Mouse (Mus musculus) cerebellum, adult 11-12 months (tissue): ENCODE data around the gene Cfap299.

Experiments
- DNase-seq: peaks from one replicate; pipeline ENCODE4 v3.0.0; 2022

Cfap299 gene

GRCm38 (mm10) chr5:98651049-98651448, 321.9 kb downstream of the Cfap299 start:
- DNase-seq, result no peak

GRCm38 (mm10) chr5:98688254-98688653, 359.1 kb downstream of the Cfap299 start:
- DNase-seq, result no peak

GRCm38 (mm10) chr5:98692070-98692469, 363.0 kb downstream of the Cfap299 start:
- DNase-seq, result no peak

GRCm38 (mm10) chr5:98696336-98696735, 367.2 kb downstream of the Cfap299 start:
- DNase-seq, result no peak

- DNase-seq, result no peak
Measured at GRCm38 (mm10) chr5:98703963-98704362, 374.9 kb downstream of the Cfap299 start.

GRCm38 (mm10) chr5:98706597-98706996, 377.5 kb downstream of the Cfap299 start:
- DNase-seq, result no peak

GRCm38 (mm10) chr5:98715392-98715791, 386.3 kb downstream of the Cfap299 start:
- no peak for DNase-seq

GRCm38 (mm10) chr5:98732157-98733009, 403.3 kb downstream of the Cfap299 start:
- no peak for DNase-seq

- DNase-seq, result no peak
Measured at GRCm38 (mm10) chr5:98733010-98733399, 403.9 kb downstream of the Cfap299 start.

GRCm38 (mm10) chr5:98761858-98762652, 433.0 kb downstream of the Cfap299 start:
- DNase-seq, result no peak

- DNase-seq, result no peak
Measured at GRCm38 (mm10) chr5:98778588-98778987, 449.5 kb downstream of the Cfap299 start.

GRCm38 (mm10) chr5:98782066-98782465, 453.0 kb downstream of the Cfap299 start:
- no peak for DNase-seq

- DNase-seq, result no peak
Measured at GRCm38 (mm10) chr5:98787735-98788134, 458.6 kb downstream of the Cfap299 start.

- no peak for DNase-seq
Measured at GRCm38 (mm10) chr5:98788568-98788967, 459.5 kb downstream of the Cfap299 start.

- DNase-seq, result no peak
Measured at GRCm38 (mm10) chr5:98790894-98791607, 461.9 kb downstream of the Cfap299 start.

- DNase-seq, result no peak
Measured at GRCm38 (mm10) chr5:98801495-98801894, 472.4 kb downstream of the Cfap299 start.

GRCm38 (mm10) chr5:98804761-98805160, 475.7 kb downstream of the Cfap299 start:
- no peak for DNase-seq

- DNase-seq, result no peak
Measured at GRCm38 (mm10) chr5:98806492-98806891, 477.4 kb downstream of the Cfap299 start.

GRCm38 (mm10) chr5:98807022-98807421, 477.9 kb downstream of the Cfap299 start:
- no peak for DNase-seq

GRCm38 (mm10) chr5:98807953-98808352, 478.8 kb downstream of the Cfap299 start:
- no peak for DNase-seq

GRCm38 (mm10) chr5:98812380-98812779, 483.3 kb downstream of the Cfap299 start:
- no peak for DNase-seq

- no peak for DNase-seq
Measured at GRCm38 (mm10) chr5:98815269-98815668, 486.2 kb downstream of the Cfap299 start.

GRCm38 (mm10) chr5:98833760-98834159, 504.7 kb downstream of the Cfap299 start:
- DNase-seq, result no peak
